Mouse (Mus musculus) erythroblast, adult 5-6 weeks (primary cell): Measurements from ENCODE around the gene Fezf1. TPM values are rescaled to one million over a fixed set of nuclear protein-coding genes. Genes with fewer than 3 reads are reported as not detected.

Experiments used
- ATAC-seq: replicated peaks from 2 replicates; pipeline ENCODE4 v1.8.0; 2016; ENCODE audit warnings: moderate number of reproducible peaks, mild to moderate bottlenecking, moderate TSS enrichment, inconsistent platforms; ENCODE audit not compliant: poor library complexity, low FRiP score, severe bottlenecking
- total RNA-seq, 2 experiments: library from RNA; stranded (forward) in 1 of 2; stranded (reverse) in 1 of 2; fragments of 150-400 nt in 1 of 2; fragments of 200-764, 138-1000 nt in 1 of 2; gene quantifications; 2 replicates each; pipeline versions ENCODE4 v1.2.3 to v1.2.4; 2015 to 2017; ENCODE audit warnings: low replicate concordance in 2 of 2

The Fezf1 gene
- not detected in 2 replicates for total RNA-seq (2015; ENCODE audit: low replicate concordance)
- not detected in 2 replicates for total RNA-seq (2017; ENCODE audit: low replicate concordance)

GRCm38 (mm10) chr6:23248313-23249052 is at the start of gene Fezf1:
Gene Fezf1 (minus strand): TSS chr6:23248362.
- ATAC-seq: no peak

- no peak for ATAC-seq
These were observed 46.5 kb upstream of the Fezf1 start for GRCm38 (mm10) chr6:23294685-23295084.

DNA sequence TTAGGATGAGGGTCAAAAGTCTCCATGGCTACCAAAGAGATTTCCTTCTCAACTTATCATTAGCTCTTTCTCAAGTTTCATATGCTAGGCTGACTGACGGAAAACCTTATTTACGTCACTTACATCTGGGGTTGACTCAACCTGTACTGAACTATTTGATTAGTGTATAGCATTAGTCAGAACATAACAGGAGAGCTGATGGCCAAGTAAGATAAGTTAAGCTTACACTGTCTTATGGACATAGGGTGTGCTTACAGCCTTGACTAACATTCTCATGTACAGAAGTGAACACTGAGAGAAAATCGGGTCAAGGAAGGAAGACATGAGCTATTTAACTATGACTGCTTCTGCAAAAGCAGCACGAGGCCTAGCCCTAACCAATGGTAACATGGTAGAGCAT is 40.6 kb upstream of the Fezf1 start:
- no peak for ATAC-seq

GRCm38 (mm10) chr6:23281514-23281820 is 33.3 kb upstream of the Fezf1 start:
- ATAC-seq: no peak

DNA sequence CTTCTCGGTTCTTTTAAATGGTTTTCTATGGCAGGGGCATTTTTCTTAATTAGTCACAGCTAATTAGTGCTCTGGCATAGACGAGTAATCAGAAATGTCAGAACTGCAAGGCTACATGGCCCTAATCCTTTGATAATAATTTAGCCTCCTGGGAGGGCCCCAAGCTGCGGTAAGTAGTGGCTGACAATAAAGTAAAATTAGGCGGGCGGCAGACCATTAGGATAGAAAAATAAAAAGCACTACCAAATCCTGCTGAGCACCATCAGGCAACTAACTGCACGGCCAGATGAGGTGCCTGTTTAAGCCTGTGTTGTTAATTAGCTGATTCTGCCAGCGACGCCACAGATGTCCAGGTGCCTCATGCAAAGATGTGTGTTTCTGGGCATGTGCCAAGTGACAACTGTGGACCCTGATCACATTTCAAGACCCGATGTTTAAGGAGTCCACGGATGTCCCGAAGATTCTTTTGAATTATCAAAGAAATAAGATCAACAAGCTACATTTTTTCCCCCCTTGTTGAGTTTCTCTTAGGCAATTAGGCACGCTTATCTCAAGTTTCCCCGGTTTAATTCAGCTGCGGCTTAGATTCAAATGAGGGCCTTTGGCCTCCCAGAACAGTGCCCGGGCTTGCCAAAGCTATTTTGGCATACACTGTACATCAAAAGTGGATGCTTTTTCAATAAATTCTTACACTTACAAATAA is 32.8 kb upstream of the Fezf1 start:
- no peak for ATAC-seq

DNA sequence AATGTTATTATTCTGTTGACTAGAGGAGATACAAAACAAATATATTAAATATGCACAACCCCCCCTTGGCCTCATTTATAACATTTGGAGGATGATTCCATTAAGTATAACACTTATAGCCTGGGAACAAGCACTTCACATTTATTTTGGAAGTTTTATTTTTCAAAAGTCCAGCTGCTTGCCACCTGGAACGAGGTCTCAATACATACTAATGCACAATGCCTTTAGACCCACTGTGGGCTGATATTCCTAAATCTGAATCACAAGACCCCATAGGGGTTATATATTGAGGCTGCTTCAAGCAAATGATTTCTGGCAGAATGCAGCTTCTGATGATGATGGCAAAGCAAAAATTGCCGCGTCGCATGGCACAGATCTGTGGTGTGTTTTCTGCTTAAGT is 25.3 kb upstream of the Fezf1 start:
- no peak for ATAC-seq

GRCm38 (mm10) chr6:23272979-23273378 is 24.8 kb upstream of the Fezf1 start:
- ATAC-seq: no peak

GRCm38 (mm10) chr6:23272542-23272941 is 24.4 kb upstream of the Fezf1 start:
- ATAC-seq: no peak

DNA sequence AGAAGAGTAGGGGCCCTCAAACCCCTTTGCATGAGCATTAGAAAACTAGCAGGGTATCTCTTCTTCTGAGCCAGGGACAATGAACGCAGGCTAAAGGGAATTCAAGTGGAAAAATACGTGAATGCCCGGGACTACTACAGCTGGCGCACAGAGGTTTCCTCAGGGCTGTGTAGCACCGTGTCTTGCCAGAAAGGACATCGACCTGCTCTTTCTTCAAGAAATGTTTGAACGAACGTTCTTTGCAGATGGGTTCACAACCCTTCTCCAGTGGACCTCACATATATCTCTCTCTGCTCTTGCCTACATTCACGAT is 12.5 kb upstream of the Fezf1 start:
- no peak for ATAC-seq

DNA sequence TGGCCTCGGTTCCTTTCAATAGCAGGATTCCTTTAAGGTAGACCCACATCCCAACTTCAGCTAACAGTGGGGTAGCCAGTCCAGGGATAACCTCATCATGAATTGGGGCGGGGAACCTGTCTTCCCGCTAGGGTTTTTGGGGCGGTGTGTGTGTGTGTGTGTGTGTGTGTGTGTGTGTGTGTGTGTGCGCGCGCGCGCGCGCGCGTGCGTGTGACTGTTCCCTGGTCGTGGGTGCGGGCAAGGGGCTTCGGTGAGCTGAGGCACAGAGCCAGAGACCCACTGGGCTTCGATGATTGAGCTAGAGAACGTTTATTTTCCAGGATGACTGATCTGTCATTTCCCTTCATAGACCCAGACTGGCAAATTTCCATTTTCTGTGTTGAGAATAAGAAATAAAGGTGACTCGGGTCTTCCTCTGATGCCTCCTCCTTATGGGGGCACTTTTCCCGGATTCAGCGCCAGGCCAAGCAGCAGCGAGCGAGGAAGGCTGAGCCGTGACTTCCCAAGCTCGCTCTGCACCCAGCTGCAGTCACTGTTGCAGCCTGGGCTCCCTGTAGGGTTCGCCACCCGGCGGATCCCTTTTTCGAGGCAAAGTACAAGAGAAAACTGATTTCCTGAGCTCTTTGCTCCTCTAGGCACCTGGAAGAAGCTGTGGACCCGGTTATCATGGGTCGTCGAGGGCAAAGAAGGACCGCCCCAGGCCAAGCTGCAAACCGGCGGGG is 12.0 kb upstream of the Fezf1 start:
- no peak for ATAC-seq

- ATAC-seq: no peak
These were observed 9.8 kb upstream of the Fezf1 start for GRCm38 (mm10) chr6:23257981-23258380.

- no peak for ATAC-seq
These were observed 7.0 kb upstream of the Fezf1 start for GRCm38 (mm10) chr6:23255161-23255560.

- no peak for ATAC-seq
These were observed 6.5 kb upstream of the Fezf1 start for GRCm38 (mm10) chr6:23254644-23255043.

- no peak for ATAC-seq
These were observed 5.5 kb upstream of the Fezf1 start for GRCm38 (mm10) chr6:23253353-23254311.

- no peak for ATAC-seq
These were observed 4.3 kb upstream of the Fezf1 start for GRCm38 (mm10) chr6:23252196-23253135.

- no peak for ATAC-seq
These were observed 3.3 kb upstream of the Fezf1 start for GRCm38 (mm10) chr6:23251431-23251830.

DNA sequence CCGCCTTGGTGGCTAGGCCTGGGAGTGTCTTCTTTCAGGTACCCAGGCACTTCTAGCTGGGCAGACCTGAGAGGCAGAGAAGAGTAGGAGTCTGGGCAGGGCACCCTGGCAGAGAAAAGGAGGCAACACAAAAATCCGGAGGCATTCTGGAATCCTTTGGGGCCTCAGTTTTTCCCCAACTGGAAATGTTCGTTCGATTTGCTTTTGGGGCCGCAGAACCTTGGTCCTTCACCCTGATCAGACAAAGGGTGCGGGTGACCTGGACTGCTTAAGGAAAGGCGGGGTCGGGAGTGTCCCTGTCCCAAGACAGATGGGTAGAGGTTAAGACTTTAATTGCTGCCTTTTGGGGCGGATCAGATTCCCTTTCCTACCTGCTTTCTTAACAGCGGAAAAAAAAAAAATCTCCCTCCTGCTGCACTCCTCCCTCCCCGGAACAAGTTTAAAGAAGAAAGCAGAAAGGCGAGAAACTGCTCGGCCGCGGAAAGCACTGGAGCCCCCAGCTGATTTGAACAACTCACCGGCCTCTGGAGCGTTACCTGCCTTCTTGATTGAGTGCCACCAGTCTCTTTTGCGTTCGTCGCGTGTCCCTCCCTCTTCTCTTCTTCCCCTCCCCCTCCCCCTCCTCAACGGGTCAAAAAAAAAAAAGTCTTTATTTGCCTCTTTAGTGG is 2.3 kb upstream of the Fezf1 start:
- no peak for ATAC-seq

GRCm38 (mm10) chr6:23249616-23250287 is 1.6 kb upstream of the Fezf1 start:
- ATAC-seq: no peak
